Mouse (Mus musculus): Measurements from ENCODE around the gene Bcl2l1. TPM values are rescaled to one million over a fixed set of nuclear protein-coding genes. Genes with fewer than 3 reads are reported as not detected.

Gene Bcl2l1
- total and polyA plus RNA-seq, 2 experiments from 2014 or later: 124 to 158 TPM

DNA sequence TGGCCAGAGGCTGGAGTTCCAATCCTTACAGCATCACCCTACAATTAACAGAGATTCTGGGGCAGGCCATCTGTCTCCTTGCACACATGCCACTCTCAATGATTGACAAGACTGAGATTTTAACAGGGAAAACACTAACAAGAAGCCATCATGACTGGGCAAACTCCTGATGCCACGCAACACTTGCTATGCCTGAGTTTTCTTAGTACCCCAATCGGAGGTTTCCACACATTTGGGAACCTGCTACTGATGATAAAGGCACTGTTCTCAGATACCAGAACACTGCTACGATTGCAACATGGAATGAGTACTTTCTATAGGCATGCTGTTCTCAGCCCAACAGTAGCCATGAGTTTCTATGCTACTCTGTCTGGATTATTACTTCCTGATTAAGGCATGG lies 5.0 kb downstream of the Bcl2l1 start:
- H3K4me3 ChIP-seq (ENCODE audit: low read depth, low read length): no peak overlapping the region
- H3K4me2 ChIP-seq (ENCODE audit: low read depth, low read length, poor library complexity, severe bottlenecking): peak overlapping the region; percentile 92; the same call in 1 of the 2 replicates
- no peaks in the 10 kb centered on the region for H3K9me3 ChIP-seq (ENCODE audit: low read length)
- DNase-seq (ENCODE audit: low spot score): no peak
- no peak overlapping the region for H3K27ac ChIP-seq (ENCODE audit: low read depth, low read length)
- no peak for ATAC-seq (ENCODE audit: low FRiP score)
- peaks cover 37% of the 10 kb centered on the region for H3K4me1 ChIP-seq (ENCODE audit: insufficient read depth, low read length)
- H3K9ac ChIP-seq (replicated peaks; ENCODE audit: low read length, poor library complexity, severe bottlenecking): no peak overlapping the region; the same call in 1 of the 2 replicates
- 81% methylated on average over 3 of the region's 3 CpGs for WGBS
- no peak for TF ChIP-seq CTCF (IDR thresholded peaks at IDR 0.05)
- no peaks in the 10 kb centered on the region for H3K27me3 ChIP-seq (ENCODE audit: insufficient read depth, low read length)
- H3K36me3 ChIP-seq (ENCODE audit: insufficient read depth, low read length): no peaks in the 10 kb centered on the region

GRCm38 (mm10) chr2:152825713-152826112 lies 5.8 kb downstream of the Bcl2l1 start:
- ATAC-seq (ENCODE audit: low FRiP score) (no peak), DNase-seq (ENCODE audit: low spot score) (no peak)
- Histone ChIP-seq H3K4me2 (ENCODE audit: low read depth, low read length, poor library complexity, severe bottlenecking) (no peak overlapping the region), H3K4me3 (ENCODE audit: low read depth, low read length) (no peak overlapping the region), H3K9me3 (ENCODE audit: low read length) (no peaks in the 10 kb centered on the region), H3K9ac (replicated peaks; ENCODE audit: low read length, poor library complexity, severe bottlenecking) (no peak overlapping the region), H3K36me3 (ENCODE audit: insufficient read depth, low read length) (no peaks in the 10 kb centered on the region), H3K4me1 (ENCODE audit: insufficient read depth, low read length) (peaks cover 37% of the 10 kb centered on the region), H3K27ac (ENCODE audit: low read depth, low read length) (no peak overlapping the region), H3K27me3 (ENCODE audit: insufficient read depth, low read length) (no peaks in the 10 kb centered on the region)
- no peak for TF ChIP-seq CTCF (IDR thresholded peaks at IDR 0.05)
- 87% methylated on average over 2 of the region's 2 CpGs for WGBS

- Histone ChIP-seq H3K27ac (ENCODE audit: low read depth, low read length) (no peak overlapping the region), H3K4me1 (ENCODE audit: insufficient read depth, low read length) (peaks cover 37% of the 10 kb centered on the region), H3K9me3 (ENCODE audit: low read length) (no peaks in the 10 kb centered on the region), H3K4me3 (ENCODE audit: low read depth, low read length) (no peak overlapping the region), H3K4me2 (ENCODE audit: low read depth, low read length, poor library complexity, severe bottlenecking) (no peak overlapping the region), H3K9ac (replicated peaks; ENCODE audit: low read length, poor library complexity, severe bottlenecking) (no peak overlapping the region), H3K27me3 (ENCODE audit: insufficient read depth, low read length) (no peaks in the 10 kb centered on the region), H3K36me3 (ENCODE audit: insufficient read depth, low read length) (no peaks in the 10 kb centered on the region)
- WGBS: 79% methylated on average over 4 of the region's 4 CpGs
- TF ChIP-seq CTCF (IDR thresholded peaks at IDR 0.05): no peak
- no peak for ATAC-seq (ENCODE audit: low FRiP score)
- DNase-seq (ENCODE audit: low spot score): no peak
These were observed 6.3 kb downstream of the Bcl2l1 start for GRCm38 (mm10) chr2:152825168-152825697.

DNA sequence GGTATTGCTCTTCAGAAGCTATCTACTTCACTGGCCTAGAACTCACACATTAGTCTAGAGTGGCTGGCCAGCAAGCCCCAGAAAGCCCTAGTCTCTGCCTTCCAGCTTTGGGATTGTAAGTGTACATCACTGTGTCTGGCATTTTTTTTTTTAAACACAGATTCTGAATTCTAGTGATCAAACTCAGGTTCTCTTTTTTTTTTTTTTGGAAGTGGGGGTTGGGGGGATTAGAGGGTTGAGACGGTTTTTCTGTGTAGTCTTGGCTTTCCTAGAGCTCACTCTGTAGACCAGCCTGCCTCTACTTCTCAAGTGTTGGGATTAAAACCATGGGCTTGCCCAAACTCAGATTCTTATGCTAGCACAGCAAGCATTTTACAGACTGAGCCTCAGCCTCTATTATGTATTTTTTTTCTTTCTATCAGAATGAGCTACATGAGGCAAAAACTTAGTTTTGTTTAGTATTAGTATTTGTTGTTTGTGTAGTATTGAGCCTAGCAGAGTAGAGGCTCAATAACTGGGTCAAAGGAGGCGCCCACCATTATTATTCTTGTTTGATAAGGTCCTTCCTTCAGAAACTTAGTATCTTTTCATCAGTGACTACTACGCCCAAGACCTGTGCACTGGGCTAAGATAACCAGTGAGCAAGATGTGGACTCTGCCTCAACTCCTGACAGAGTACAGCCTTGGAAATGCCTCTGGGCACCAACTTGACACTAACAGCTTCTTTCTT lies 6.9 kb downstream of the Bcl2l1 start:
- no peak for TF ChIP-seq CTCF (IDR thresholded peaks at IDR 0.05)
- H3K9ac ChIP-seq (replicated peaks; ENCODE audit: low read length, poor library complexity, severe bottlenecking): no peak overlapping the region
- 74% methylated on average over 3 of the region's 3 CpGs for WGBS
- no peak for ATAC-seq (ENCODE audit: low FRiP score)
- no peak for DNase-seq (ENCODE audit: low spot score)
- H3K27ac ChIP-seq (ENCODE audit: low read depth, low read length): no peak overlapping the region
- H3K27me3 ChIP-seq (ENCODE audit: insufficient read depth, low read length): no peaks in the 10 kb centered on the region
- H3K4me1 ChIP-seq (ENCODE audit: insufficient read depth, low read length): peaks cover 37% of the 10 kb centered on the region
- H3K4me3 ChIP-seq (ENCODE audit: low read depth, low read length): no peak overlapping the region
- H3K9me3 ChIP-seq (ENCODE audit: low read length): no peaks in the 10 kb centered on the region
- no peak overlapping the region for H3K4me2 ChIP-seq (ENCODE audit: low read depth, low read length, poor library complexity, severe bottlenecking)
- no peaks in the 10 kb centered on the region for H3K36me3 ChIP-seq (ENCODE audit: insufficient read depth, low read length)

DNA sequence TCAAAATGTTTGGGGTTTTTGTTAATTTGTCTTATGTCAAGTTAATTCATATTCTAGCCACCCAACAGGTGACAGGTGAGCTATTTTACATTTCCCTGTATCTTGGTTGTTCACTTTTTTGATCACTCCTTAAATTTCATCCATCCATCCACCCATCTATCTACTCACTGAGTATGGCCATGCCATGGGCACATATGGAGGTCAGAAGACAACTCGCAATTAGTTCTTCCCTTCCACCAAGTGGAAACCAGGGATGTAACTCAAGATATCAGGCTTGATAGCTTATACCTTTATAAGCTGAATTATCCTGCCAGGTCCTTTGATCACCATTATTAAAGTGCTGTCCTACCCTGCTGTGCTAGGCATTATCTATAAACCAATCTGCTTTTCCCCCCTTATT lies 7.8 kb downstream of the Bcl2l1 start:
- Histone ChIP-seq H3K4me2 (ENCODE audit: low read depth, low read length, poor library complexity, severe bottlenecking) (no peak overlapping the region), H3K4me3 (ENCODE audit: low read depth, low read length) (no peak overlapping the region), H3K9me3 (ENCODE audit: low read length) (no peaks in the 10 kb centered on the region), H3K36me3 (ENCODE audit: insufficient read depth, low read length) (no peaks in the 10 kb centered on the region), H3K27ac (ENCODE audit: low read depth, low read length) (no peak overlapping the region), H3K9ac (replicated peaks; ENCODE audit: low read length, poor library complexity, severe bottlenecking) (no peak overlapping the region), H3K4me1 (ENCODE audit: insufficient read depth, low read length) (peaks cover 32% of the 10 kb centered on the region), H3K27me3 (ENCODE audit: insufficient read depth, low read length) (no peaks in the 10 kb centered on the region)
- no peak for DNase-seq (ENCODE audit: low spot score)
- no peak for ATAC-seq (ENCODE audit: low FRiP score)
- 92% methylated on average over 1 of the region's 1 CpGs for WGBS
- no peak for TF ChIP-seq CTCF (IDR thresholded peaks at IDR 0.05)

- Histone ChIP-seq H3K27me3 (ENCODE audit: insufficient read depth, low read length) (no peaks in the 10 kb centered on the region), H3K4me1 (ENCODE audit: insufficient read depth, low read length) (peaks cover 13% of the 10 kb centered on the region; the same call in 1 of the 2 replicates), H3K36me3 (ENCODE audit: insufficient read depth, low read length) (no peaks in the 10 kb centered on the region), H3K9me3 (ENCODE audit: low read length) (no peaks in the 10 kb centered on the region), H3K4me2 (ENCODE audit: low read depth, low read length, poor library complexity, severe bottlenecking) (no peak overlapping the region), H3K4me3 (ENCODE audit: low read depth, low read length) (no peak overlapping the region), H3K27ac (ENCODE audit: low read depth, low read length) (no peak overlapping the region), H3K9ac (replicated peaks; ENCODE audit: low read length, poor library complexity, severe bottlenecking) (no peak overlapping the region)
- ATAC-seq (ENCODE audit: low FRiP score) (no peak), DNase-seq (ENCODE audit: low spot score) (no peak)
- TF ChIP-seq CTCF (IDR thresholded peaks at IDR 0.05): no peak
These were observed 10.0 kb downstream of the Bcl2l1 start for GRCm38 (mm10) chr2:152821566-152821965.
